Mouse (Mus musculus) liver, embryonic 12.5 days (tissue): Measurements from ENCODE around the gene Tcl1b3. TPM values are rescaled to one million over a fixed set of nuclear protein-coding genes. Genes with fewer than 3 reads are reported as not detected.
"Not testable (repeated sequence)": the region's sequence is repeated elsewhere in the genome, so short reads cannot be mapped to it uniquely, and the experiment has no call there.

ENCODE experiments used
- ATAC-seq: fragments of 200-750 bp; cut with Nextera tagmentation; 2 replicates; pipeline ENCODE4 v1.8.0; 2017; ENCODE audit warnings: moderate number of reproducible peaks, mild to moderate bottlenecking, moderate library complexity
- H3K27ac ChIP-seq: fragments of 300-500 bp; sonication (generic); 2 replicates; pipeline ENCODE4 v1.5.1; 2016; ENCODE audit warnings: mild to moderate bottlenecking
- H3K27me3 ChIP-seq: fragments of 300-500 bp; sonication (generic); replicated peaks from 2 replicates; pipeline ENCODE4 v1.6.1; 2016; ENCODE audit warnings: mild to moderate bottlenecking, moderate library complexity
- H3K36me3 ChIP-seq: fragments of 300-500 bp; sonication (generic); 2 replicates; pipeline ENCODE4 v1.6.1; 2016; ENCODE audit warnings: mild to moderate bottlenecking, moderate library complexity
- H3K4me1 ChIP-seq: fragments of 300-500 bp; sonication (generic); 2 replicates; pipeline ENCODE4 v1.6.1; 2016
- H3K4me2 ChIP-seq: fragments of 300-500 bp; sonication (generic); 2 replicates; pipeline ENCODE4 v1.6.1; 2016; ENCODE audit warnings: mild to moderate bottlenecking, moderate library complexity
- H3K4me3 ChIP-seq: fragments of 300-500 bp; sonication (generic); 2 replicates; pipeline ENCODE4 v1.5.1; 2016; ENCODE audit warnings: mild to moderate bottlenecking, moderate library complexity
- H3K9ac ChIP-seq: fragments of 300-500 bp; sonication (generic); 2 replicates; pipeline ENCODE4 v1.6.1; 2016; ENCODE audit warnings: mild to moderate bottlenecking, moderate library complexity
- H3K9me3 ChIP-seq: fragments of 300-500 bp; sonication (generic); replicated peaks from 2 replicates; pipeline ENCODE4 v1.6.1; 2016; ENCODE audit warnings: mild to moderate bottlenecking, moderate library complexity
- WGBS: fragments of 180-500 bp; shearing (Covaris S2); methylation state at CpG from one replicate; pipeline ENCODE4 v1.1.7; 2016; ENCODE audit not compliant: insufficient replicate concordance; 5-methylcytosine and 5-hydroxymethylcytosine counted together
- polyA plus RNA-seq: library from polyadenylated mRNA; unstranded; fragments of >200 nt; fragmentation: Nextera tagmentation; extraction: Ambion mirVana; gene quantifications from 2 replicates; pipeline ENCODE4 v1.2.1, GENCODE M21; 2016

Tcl1b3 gene
- not detected in 2 replicates for polyA plus RNA-seq

DNA sequence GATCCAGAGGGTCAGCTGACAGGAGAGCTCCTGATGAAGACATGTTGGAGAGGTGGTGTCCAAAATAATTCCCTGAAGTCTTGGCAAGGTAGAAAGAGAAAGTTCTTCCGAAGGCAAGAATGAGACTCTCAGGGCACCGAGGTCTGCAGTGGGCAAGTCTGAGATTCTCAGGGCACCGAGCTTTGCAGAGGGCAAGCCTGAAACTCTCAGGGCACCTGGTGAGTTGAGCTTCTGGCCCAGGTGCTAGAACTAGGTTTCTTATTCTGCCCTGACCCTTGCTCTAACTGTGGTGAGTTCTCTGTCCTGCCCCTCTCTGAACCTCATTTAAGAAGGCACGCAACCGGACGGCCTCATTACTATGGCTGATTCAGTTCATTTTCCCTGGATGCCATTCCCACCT lies at the start of gene Tcl1b3:
Gene Tcl1b3, plus strand, starts transcription at position 301 of the 400 bp plus-strand sequence.
- not testable (repeated sequence) for H3K4me2 ChIP-seq, ATAC-seq, H3K4me3 ChIP-seq, H3K9me3 ChIP-seq, H3K4me1 ChIP-seq, H3K36me3 ChIP-seq, H3K27ac ChIP-seq, H3K27me3 ChIP-seq, H3K9ac ChIP-seq
- 84% methylated on average over 6 of the region's 6 CpGs for whole genome bisulfite sequencing

GRCm38 (mm10) chr12:105143096-105143495 lies 47.7 kb upstream of the Tcl1b3 start:
- Histone ChIP-seq H3K4me2 (no peak overlapping the region), H3K9me3 (no peaks in the 10 kb centered on the region), H3K4me3 (no peak overlapping the region), H3K36me3 (no peaks in the 10 kb centered on the region), H3K4me1 (no peaks in the 10 kb centered on the region), H3K27ac (no peak overlapping the region), H3K27me3 (no peaks in the 10 kb centered on the region), H3K9ac (no peak overlapping the region)
- no peak for ATAC-seq
- 61% methylated on average over 3 of the region's 3 CpGs for WGBS

GRCm38 (mm10) chr12:105144928-105145327 lies 45.9 kb upstream of the Tcl1b3 start:
- H3K27me3 ChIP-seq, H3K4me1 ChIP-seq, ATAC-seq, H3K4me2 ChIP-seq, H3K27ac ChIP-seq, H3K4me3 ChIP-seq, H3K9me3 ChIP-seq, H3K36me3 ChIP-seq, H3K9ac ChIP-seq: not testable (repeated sequence)
- 25% methylated on average over 1 of the region's 1 CpGs for WGBS

GRCm38 (mm10) chr12:105145714-105146113 lies 45.1 kb upstream of the Tcl1b3 start, which contains the start of gene Tcl1b2:
Tcl1b2 (plus strand) TSS chr12:105146014.
- Histone ChIP-seq H3K9me3 (no peaks in the 10 kb centered on the region), H3K4me2 (no peak within 1 kb of the TSS), H3K27ac (no peak within 1 kb of the TSS), H3K9ac (no peak within 1 kb of the TSS), H3K4me1 (no peaks in the 10 kb centered on the region), H3K36me3 (no peaks in the 10 kb centered on the region), H3K27me3 (no peaks in the 10 kb centered on the region), H3K4me3 (no peak within 1 kb of the TSS)
- WGBS, result 39% methylated on average over 3 of the region's 3 CpGs
- no peak for ATAC-seq

- H3K9ac ChIP-seq, H3K4me3 ChIP-seq, ATAC-seq, H3K27me3 ChIP-seq, H3K27ac ChIP-seq, H3K9me3 ChIP-seq, H3K4me1 ChIP-seq, H3K36me3 ChIP-seq, H3K4me2 ChIP-seq: not testable (repeated sequence)
- 48% methylated on average over 4 of the region's 4 CpGs for WGBS
These were observed 35.6 kb upstream of the Tcl1b3 start for GRCm38 (mm10) chr12:105155286-105155685.

- no peak overlapping the region for H3K9ac ChIP-seq
- H3K36me3 ChIP-seq, result no peaks in the 10 kb centered on the region
- no peaks in the 10 kb centered on the region for H3K27me3 ChIP-seq
- no peaks in the 10 kb centered on the region for H3K4me1 ChIP-seq
- WGBS, result 48% methylated on average over 6 of the region's 6 CpGs
- H3K27ac ChIP-seq, result no peak overlapping the region
- no peak overlapping the region for H3K4me2 ChIP-seq
- H3K9me3 ChIP-seq, result no peaks in the 10 kb centered on the region
- H3K4me3 ChIP-seq, result no peak overlapping the region
- ATAC-seq, result no peak
These were observed 32.0 kb upstream of the Tcl1b3 start for GRCm38 (mm10) chr12:105158842-105159241.

DNA sequence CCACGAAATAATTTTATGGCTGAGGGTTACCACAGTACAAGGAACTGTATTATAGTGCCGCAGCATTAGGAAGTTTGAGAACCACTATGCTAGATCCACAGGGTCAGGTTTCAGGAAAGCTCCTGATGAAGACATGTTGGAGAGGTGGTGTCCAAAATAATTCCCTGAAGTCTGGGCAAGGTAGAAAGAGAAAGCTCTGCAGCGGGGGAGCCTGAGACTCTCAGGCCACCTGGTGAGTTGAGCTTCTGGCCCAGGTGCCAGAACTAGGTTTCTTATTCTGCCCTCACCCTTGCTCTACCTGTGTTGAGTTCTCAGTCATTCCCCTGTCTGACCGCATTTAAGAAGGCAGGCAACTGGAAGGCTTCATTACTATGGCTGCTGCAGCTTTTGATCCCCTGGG lies 31.5 kb upstream of the Tcl1b3 start, which contains the start of gene Tcl1b1:
Gene Tcl1b1, plus strand, starts transcription at position 301 of the 400 bp plus-strand sequence.
- H3K4me2 ChIP-seq, result no peak within 1 kb of the TSS
- ATAC-seq, result no peak
- WGBS, result 56% methylated on average over 4 of the region's 4 CpGs

GRCm38 (mm10) chr12:105166734-105167133 lies 24.1 kb upstream of the Tcl1b3 start:
- Histone ChIP-seq H3K27ac (no peak overlapping the region), H3K36me3 (no peaks in the 10 kb centered on the region), H3K9me3 (no peaks in the 10 kb centered on the region), H3K4me2 (no peak overlapping the region), H3K9ac (no peak overlapping the region), H3K27me3 (no peaks in the 10 kb centered on the region), H3K4me3 (no peak overlapping the region), H3K4me1 (no peaks in the 10 kb centered on the region)
- ATAC-seq, result no peak
- 36% methylated on average over 3 of the region's 3 CpGs for WGBS

More for the DNA sequence above, 31.5 kb upstream of the Tcl1b3 start, which contains the start of gene Tcl1b1:
- Histone ChIP-seq H3K4me1 (no peaks in the 10 kb centered on the region), H3K27me3 (no peaks in the 10 kb centered on the region), H3K9ac (no peak within 1 kb of the TSS), H3K4me3 (no peak within 1 kb of the TSS), H3K36me3 (no peaks in the 10 kb centered on the region), H3K9me3 (no peaks in the 10 kb centered on the region), H3K27ac (no peak within 1 kb of the TSS)

GRCm38 (mm10) chr12:105173366-105173765 lies 17.5 kb upstream of the Tcl1b3 start:
- Histone ChIP-seq H3K9ac (no peak overlapping the region), H3K27me3 (no peaks in the 10 kb centered on the region), H3K36me3 (no peaks in the 10 kb centered on the region), H3K4me2 (no peak overlapping the region), H3K4me3 (no peak overlapping the region), H3K27ac (no peak overlapping the region), H3K9me3 (no peaks in the 10 kb centered on the region), H3K4me1 (no peaks in the 10 kb centered on the region)
- no peak for ATAC-seq
- 63% methylated on average over 2 of the region's 2 CpGs for WGBS

DNA sequence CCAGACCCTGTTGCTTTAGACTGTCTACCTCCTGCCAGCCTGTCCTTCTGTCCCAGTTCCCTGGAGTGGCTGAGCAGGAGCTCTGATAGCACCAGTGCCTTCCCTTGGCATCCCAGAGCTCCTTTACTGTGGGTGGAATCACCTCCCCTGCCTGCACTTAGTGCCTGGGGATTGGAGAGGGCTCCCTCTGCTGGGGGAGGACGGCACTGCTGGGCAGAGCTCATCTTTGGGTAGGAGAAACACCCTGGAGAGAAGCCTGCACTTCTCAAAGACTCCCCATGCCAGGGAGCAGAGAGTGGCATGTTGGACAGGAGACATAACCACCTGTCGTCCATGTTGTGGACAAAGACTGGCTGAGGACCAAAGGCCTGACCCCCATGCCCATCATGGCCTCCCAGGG lies 16.5 kb upstream of the Tcl1b3 start:
- H3K4me2 ChIP-seq, H3K4me3 ChIP-seq, H3K4me1 ChIP-seq, H3K27me3 ChIP-seq, H3K9ac ChIP-seq, H3K27ac ChIP-seq, ATAC-seq, H3K36me3 ChIP-seq, H3K9me3 ChIP-seq: not testable (repeated sequence)
- 12% methylated on average over 2 of the region's 2 CpGs for WGBS

- H3K27me3 ChIP-seq, H3K9me3 ChIP-seq, H3K36me3 ChIP-seq, H3K27ac ChIP-seq, H3K4me3 ChIP-seq, H3K4me1 ChIP-seq, H3K4me2 ChIP-seq, H3K9ac ChIP-seq, ATAC-seq: not testable (repeated sequence)
- 40% methylated on average over 3 of the region's 3 CpGs for WGBS
These were observed 14.8 kb upstream of the Tcl1b3 start, which contains the start of gene Tcl1b5 for GRCm38 (mm10) chr12:105176044-105176443. Tcl1b5 (plus strand) TSS chr12:105176344.

DNA sequence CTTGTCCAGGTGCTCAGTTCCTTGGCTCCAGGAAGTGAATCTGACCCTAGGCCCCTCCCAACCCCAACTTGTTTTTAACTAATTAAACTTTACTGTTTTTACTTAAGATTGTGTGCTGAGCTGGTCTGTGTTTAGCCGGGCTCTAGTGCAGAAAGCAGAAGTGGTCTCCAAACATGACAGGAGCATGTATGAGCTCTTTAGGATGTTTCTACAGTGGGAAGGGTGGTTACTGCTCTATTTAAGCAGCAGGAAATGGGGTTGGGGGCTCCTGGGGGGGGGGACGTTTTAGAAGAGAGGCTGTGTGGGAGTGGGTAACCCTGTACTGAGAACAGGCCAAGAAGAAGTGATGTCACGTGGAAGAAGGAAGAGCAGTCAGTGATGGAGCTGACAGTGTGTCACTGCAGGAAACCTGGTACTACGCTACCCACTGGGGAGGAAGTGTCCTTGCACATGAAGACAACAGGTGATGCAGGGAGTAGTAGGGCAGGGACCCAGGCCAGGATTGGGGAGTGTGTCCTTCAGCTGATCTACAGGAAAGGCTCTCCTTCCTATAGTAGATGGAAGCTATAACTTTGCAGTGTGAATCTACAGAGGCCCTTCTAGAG lies 9.7 kb upstream of the Tcl1b3 start:
- H3K36me3 ChIP-seq, ATAC-seq: not testable (repeated sequence)
- WGBS, result 32% methylated on average over 4 of the region's 4 CpGs

DNA sequence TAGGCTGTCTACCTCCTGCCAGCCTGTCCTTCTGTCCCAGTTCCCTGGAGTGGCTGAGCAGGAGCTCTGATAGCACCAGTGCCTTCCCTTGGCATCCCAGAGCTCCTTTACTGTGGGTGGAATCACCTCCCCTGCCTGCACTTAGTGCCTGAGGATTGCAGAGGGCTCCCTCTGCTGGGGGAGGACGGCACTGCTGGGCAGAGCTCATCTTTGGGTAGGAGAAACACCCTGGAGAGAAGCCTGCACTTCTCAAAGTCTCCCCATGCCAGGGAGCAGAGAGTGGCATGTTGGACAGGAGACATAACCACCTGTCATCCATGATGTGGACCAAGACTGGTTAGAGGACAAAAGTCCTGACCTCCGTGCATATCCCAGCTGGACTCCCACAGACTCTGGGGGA lies 1.9 kb upstream of the Tcl1b3 start:
- H3K27me3 ChIP-seq, H3K9ac ChIP-seq, H3K36me3 ChIP-seq, ATAC-seq, H3K9me3 ChIP-seq, H3K27ac ChIP-seq, H3K4me3 ChIP-seq, H3K4me2 ChIP-seq, H3K4me1 ChIP-seq: not testable (repeated sequence)
- 35% methylated on average over 2 of the region's 2 CpGs for WGBS

More for the DNA sequence above, 9.7 kb upstream of the Tcl1b3 start:
- not testable (repeated sequence) for H3K9ac ChIP-seq, H3K27ac ChIP-seq, H3K9me3 ChIP-seq, H3K4me1 ChIP-seq, H3K4me2 ChIP-seq, H3K4me3 ChIP-seq, H3K27me3 ChIP-seq
